Mouse (Mus musculus) v-Abl transformed pro-B cells (cell line): ENCODE measurements around the gene Pdia6.

Source experiments
- in situ Hi-C, 2 experiments: fragments of 400-800 bp; cut with MboI; formaldehyde crosslinking; loops; one replicate each; pipeline ENCODE4 v1.15.1; 2025; ENCODE audit not compliant: unreplicated experiment in 2 of 2

Gene Pdia6

GRCm38 (mm10) chr12:17324549-17325470 is 58.5 kb downstream of the Pdia6 start:
- in situ Hi-C loops: no loop called here

GRCm38 (mm10) chr12:17329259-17329658 is 62.9 kb downstream of the Pdia6 start, which contains the start of gene Atp6v1c2:
Gene Atp6v1c2, minus strand, starts transcription at chr12:17329359.
- in situ Hi-C loops: no loop called here

GRCm38 (mm10) chr12:17333459-17333858 is 67.1 kb downstream of the Pdia6 start:
- in situ Hi-C loops: no loop called here
